Mouse (Mus musculus) urinary bladder, postnatal 14 days (tissue): ENCODE results near the gene Emilin1.

Experiments
- DNase-seq: peaks from one replicate; pipeline ENCODE4 v3.0.0; 2021; ENCODE audit warnings: low spot score

The Emilin1 gene

GRCm38 (mm10) chr5:30926073-30926472, 12.9 kb downstream of the Emilin1 start:
- no peak for DNase-seq

GRCm38 (mm10) chr5:30927945-30928529, 14.8 kb downstream of the Emilin1 start:
- DNase-seq = no peak

- peak; percentile 80 for DNase-seq
These were observed 16.9 kb downstream of the Emilin1 start for GRCm38 (mm10) chr5:30930121-30930520.

DNA sequence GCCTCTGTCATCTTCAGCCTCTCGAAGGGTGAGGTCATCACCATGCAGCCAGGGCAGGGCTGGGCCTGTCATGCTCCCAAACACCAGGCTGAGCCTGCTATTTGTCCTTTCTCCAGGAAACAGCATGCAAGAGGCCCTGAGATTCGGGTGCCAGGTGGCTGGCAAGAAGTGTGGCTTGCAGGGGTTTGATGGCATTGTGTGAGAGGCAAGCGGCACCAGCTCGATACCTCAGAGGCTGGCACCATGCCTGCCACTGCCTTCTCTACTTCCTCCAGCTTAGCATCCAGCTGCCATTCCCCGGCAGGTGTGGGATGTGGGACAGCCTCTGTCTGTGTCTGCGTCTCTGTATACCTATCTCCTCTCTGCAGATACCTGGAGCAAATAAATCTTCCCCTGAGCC, 17.6 kb downstream of the Emilin1 start:
- no peak for DNase-seq

DNA sequence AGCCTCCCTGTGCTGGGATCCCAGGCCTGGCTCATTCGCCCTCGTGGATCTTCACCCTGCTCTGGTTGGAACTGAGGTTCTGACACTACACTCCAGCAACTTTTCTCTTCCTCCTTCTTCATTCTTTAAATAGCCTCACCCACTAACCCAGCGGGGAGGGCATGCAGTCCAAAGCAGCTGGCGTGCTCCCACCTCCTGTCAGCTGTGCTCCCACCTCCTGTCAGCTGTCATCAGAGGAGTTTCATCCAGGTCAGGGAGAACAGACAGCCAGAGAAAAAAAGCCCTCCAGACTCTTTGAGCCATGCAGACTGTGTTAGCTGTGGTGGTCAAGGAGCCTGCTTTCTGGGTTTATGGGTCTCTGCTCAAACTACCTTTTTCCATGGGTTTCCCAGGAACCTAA, 18.2 kb downstream of the Emilin1 start:
- DNase-seq = no peak

- no peak for DNase-seq
These were observed 20.5 kb downstream of the Emilin1 start for GRCm38 (mm10) chr5:30933705-30934104.

GRCm38 (mm10) chr5:30934725-30935461, 21.7 kb downstream of the Emilin1 start:
- no peak for DNase-seq

DNA sequence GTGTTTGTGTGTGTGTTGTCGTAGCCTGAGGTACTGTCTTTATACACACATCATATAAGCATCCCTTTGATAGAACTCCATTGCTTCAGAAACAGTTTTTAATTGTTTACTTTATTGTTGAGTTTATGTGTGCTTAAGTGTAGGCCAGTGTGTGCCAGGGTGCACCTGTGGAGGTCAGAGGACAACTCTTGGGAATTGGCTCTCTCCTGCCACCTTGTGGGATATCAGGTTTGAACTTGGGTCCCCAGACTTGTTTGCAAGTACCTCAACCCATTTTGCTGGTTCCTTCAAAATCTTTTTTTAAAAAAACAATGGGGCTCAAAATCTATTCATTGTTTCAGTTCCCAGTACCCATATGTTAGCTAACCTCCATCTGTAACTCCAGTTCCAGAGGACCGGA, 29.8 kb downstream of the Emilin1 start:
- DNase-seq = no peak

- DNase-seq = no peak
These were observed 31.1 kb downstream of the Emilin1 start for GRCm38 (mm10) chr5:30944344-30944743.

DNA sequence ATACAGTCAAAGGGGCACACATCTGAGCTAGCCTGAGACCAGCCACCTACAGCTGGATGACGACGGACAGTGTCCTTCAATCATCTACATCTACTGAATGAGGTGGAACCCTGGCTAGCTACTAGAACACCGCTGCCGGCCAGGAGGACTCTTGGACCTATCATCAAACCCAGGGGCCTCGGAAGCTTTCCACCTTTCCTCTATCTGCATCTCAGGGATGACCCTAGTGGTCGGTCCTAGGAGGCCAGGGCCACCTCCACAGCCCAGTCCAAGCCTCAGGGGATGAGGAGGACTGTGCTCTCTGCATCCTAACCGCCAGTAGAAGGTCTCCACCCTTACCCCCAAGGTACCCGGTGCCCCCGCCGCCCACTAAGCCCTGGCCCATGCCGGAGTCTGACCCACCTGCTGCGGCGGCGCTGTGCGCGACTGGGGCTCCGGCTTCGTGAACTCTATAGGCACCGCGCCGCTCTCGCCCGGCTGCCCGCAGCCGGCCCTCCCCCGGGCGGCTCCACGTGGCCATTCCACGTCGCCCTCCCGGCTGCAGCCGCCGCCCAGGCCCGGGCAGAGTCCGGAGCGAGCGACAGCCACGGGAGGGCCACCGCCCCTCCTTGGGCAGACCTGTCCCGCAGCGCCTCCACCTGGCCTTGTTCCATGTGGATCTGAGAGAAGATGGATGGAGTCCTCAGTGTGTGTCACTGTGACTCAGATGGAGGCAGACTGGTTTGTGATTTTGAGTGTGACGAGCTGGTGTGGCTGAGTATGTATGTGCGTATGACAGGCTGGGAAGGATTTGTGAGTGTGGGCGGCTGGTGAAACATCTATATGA, 32.0 kb downstream of the Emilin1 start, which contains the start of gene Cgref1:
Cgref1 (minus strand) TSS at position 636 of the 826 bp plus-strand sequence.
- peak; percentile 73 for DNase-seq

- DNase-seq = no peak
These were observed 35.4 kb downstream of the Emilin1 start for GRCm38 (mm10) chr5:30948620-30949019.

DNA sequence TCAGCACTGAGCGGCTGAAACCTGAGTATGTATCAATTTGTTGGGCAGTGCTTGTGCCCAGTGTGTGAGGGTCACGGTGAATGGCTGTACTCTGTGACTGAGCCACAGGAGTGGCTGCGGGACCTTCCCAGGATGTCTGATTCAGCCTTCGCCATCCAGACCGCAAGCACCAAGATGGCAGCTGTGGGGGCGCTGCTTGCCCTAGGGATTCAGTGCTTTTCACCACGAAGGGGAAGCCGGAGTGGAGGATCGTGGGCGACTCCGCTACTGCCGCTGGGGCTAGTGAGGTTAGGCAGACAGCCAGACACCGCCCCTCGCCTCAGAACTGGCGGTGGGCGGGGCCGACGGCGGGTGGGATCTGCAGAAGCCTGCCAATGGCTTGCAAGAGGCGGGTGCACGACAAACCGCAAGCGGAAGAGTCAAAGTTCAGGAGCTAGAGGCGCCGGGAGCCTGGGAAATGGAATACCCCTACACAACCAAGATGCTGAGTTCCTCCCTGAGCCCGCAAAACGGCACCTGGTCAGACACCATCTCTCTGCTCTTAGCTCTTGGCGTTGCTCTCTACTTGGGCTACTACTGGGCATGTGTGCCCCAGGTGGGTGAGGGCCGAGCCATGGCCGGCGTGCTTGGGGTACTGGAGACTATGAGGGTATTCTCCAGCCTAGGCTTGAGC, 36.6 kb downstream of the Emilin1 start:
- DNase-seq = peak; percentile 91

GRCm38 (mm10) chr5:30950451-30950850, 37.2 kb downstream of the Emilin1 start:
- DNase-seq = no peak

DNA sequence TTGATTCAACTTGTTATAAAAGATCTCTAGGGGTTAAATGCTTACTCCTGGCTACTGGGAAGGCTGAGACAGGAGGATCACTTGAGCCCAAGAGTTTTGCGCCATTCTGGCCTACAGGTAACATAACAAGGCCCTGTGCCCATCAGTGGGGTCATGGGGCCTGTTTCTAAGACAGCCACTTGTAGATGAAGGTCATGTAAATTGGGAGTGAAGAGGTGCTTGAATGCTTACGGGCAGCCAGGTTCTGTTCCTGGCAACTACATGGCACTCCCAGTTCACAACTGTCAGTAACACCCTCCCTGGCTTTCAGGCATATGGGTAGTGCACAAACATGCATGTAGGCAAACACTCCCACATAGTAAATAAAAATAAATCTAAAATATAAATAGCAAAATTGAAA, 37.7 kb downstream of the Emilin1 start:
- DNase-seq = no peak

DNA sequence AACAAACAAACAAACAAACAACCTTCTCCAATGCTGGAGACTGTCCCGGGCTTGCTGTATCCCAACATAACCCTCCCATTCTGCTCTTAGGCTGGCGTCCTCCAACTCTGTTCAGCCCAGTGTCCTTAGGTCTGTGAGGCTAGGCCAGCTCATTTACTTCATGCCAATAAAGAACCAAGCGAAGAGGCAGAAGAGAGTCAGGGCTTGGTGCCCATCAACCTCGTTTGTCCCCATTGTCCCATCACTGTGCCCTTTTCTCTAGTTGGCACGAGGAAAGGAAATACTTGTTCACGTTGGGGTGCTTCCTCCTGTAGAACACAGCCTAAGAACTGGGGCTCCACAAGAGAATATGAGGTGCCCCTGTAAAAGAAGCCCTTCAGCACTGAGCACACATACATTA, 38.5 kb downstream of the Emilin1 start:
- DNase-seq = no peak

DNA sequence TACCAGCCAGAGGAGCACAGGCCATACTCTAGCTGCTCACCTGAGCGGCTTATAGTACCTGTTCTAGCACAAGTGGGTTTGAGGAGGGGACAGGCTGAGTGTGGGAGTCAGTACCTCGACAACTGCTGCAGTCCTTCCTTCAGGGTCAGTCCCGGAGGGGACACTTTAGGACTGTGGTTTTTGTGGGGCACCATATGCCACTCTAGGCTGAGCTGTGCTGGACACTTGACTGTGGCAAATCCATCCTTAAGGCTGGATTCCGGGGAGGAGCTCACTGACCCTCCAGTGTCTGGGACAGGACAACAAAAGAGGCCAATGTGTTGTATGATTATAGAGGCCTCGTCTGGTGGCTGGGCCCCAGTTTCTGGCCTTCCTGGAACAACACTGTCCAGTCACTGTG, 39.3 kb downstream of the Emilin1 start:
- DNase-seq = no peak

DNA sequence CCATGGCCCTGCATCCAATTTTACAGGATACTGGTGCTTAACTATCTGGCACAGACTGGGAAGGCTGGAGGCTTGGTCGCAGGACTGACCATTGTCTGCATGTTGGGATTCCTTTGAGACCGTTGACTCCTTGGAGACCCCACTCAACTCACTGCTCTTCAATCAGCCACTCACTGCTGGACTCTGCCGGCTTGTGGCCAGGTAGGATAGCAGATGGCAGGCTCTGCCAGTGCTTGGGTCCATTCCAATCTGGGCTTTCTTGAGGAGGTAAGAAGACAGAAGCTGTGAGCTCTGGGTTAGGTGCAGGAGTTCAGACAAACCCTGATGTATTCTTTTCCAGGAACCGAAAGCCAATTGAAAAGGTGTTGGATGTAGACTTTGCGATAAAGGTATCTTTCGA, 40.9 kb downstream of the Emilin1 start:
- no peak for DNase-seq

DNA sequence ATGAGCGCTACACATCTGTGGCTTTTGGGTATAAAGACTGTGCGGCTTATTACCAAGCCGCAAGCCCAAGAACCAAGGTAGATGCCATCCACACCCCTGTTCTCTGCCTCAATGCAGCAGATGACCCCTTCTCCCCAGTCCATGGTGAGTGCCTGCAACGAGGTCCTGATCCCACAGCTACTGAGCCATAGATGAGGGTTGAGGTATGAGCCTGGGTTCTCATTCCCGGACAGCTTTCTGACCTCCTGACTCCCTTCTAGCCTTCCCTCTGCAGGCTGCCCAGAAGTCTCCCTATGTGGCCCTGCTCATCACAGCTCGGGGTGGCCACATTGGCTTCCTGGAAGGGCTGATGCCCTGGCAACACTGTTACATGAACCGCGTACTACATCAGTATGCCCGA, 41.4 kb downstream of the Emilin1 start:
- DNase-seq = no peak

- no peak for DNase-seq
These were observed 42.5 kb downstream of the Emilin1 start for GRCm38 (mm10) chr5:30955751-30956150.

DNA sequence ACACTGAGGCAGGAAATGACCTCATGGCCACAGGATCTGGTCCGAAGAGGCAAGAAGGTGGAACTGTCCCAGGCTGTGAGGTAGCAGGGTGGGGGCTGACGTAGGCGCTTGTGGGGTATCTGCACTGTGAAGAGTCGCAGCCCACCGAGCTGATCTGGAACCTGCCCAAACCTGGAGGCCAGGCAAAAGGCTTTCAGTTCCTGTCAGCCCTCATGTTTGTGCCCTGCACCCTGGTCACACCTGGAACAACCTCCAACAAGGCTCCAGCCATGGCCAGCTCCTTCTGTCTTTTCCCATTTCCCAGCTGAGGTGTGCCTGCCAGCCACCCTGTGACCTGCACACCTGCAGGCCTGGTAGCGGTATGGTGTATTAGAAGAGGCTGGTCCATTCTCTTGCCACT, 44.7 kb downstream of the Emilin1 start:
- DNase-seq = no peak

- no peak for DNase-seq
These were observed 46.1 kb downstream of the Emilin1 start for GRCm38 (mm10) chr5:30959198-30959854.

DNA sequence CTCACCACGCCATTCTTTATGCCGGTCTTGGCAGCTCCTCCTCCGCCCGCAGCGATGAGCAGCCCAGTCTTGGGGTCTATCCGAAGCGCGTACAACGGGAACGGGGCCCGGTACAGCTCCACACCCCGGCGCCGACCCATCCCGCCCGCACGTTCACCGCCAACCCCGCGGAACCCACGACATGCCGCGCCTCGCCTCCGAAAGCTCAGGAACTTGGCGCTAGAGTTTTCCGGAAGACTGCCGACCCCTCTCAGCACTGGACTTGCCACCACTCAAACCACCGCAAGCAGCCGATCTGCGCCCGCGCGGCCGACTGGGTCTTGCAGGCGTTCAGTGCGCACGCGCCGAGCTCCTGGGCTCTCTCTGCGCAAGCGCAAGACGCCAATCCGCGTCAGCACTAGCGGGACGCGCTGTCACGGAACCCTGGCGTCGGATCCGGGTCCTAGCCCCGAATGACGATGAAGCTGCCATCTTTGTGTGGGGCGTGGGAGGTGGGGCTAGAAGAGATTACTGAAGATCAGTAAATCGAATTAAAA, 46.8 kb downstream of the Emilin1 start, which contains the start of gene Preb:
Preb (minus strand) TSS at position 396 of the 536 bp plus-strand sequence.
- peak; percentile 98 for DNase-seq
